Mouse (Mus musculus) cerebellum, adult 9-11 months (tissue): ENCODE data around the gene Tmed1.
"Not testable (repeated sequence)": the region's sequence is repeated elsewhere in the genome, so short reads cannot be mapped to it uniquely, and the experiment has no call there.

Source experiments
- DNase-seq: peaks from one replicate; pipeline ENCODE4 v3.0.0; 2022

Gene Tmed1

GRCm38 (mm10) chr9:21509772-21510688, at the start of gene Tmed1:
Gene Tmed1, minus strand, starts transcription at chr9:21510252.
- DNase-seq: peak; percentile 96

DNA sequence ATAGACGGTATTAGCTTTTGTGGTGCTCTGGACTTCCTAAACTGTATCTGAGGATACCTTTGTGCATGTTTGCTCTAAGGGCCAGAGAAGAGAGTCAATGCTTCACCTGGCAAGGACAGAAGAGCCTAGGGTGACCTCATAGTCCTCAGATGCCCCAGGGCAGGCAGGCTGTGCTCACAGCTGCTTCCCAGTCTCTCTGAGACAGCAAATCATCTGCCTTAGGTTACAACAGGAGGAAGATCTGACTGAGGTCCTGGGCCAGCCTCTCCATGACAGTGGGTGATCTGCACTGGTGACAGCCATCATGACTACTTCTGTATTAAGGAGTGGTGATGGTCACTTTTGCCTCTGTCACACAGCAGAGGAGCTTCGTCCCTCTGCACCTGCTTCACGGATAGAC, 49.1 kb upstream of the Tmed1 start:
- DNase-seq: no peak

DNA sequence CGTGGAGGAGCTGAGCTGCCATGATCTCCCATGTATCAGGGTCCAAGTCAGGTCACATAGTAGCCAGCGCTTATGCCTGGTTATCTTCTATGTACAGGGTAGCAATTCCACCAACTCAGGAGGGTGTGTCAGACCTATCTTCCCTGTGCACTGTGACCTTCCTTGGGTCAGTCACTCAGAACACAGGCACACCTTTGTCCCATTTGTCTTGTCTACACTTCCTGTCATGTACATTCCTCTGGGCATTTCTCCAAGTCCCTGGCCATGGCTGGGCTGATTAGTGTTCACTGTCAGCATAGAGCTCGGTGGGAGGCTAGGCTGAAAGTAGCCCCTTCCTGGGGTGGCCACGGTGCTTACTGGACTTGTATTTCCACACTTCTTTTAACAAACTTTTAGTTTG, 48.3 kb upstream of the Tmed1 start:
- no peak for DNase-seq

- DNase-seq: no peak
These were observed 47.5 kb upstream of the Tmed1 start for GRCm38 (mm10) chr9:21557556-21557955.

- no peak for DNase-seq
These were observed 46.9 kb upstream of the Tmed1 start for GRCm38 (mm10) chr9:21556996-21557395.

GRCm38 (mm10) chr9:21555198-21555742, 45.2 kb upstream of the Tmed1 start:
- DNase-seq: no peak

GRCm38 (mm10) chr9:21553607-21554273, 43.7 kb upstream of the Tmed1 start:
- DNase-seq: no peak

GRCm38 (mm10) chr9:21551049-21551448, 41.0 kb upstream of the Tmed1 start:
- no peak for DNase-seq

DNA sequence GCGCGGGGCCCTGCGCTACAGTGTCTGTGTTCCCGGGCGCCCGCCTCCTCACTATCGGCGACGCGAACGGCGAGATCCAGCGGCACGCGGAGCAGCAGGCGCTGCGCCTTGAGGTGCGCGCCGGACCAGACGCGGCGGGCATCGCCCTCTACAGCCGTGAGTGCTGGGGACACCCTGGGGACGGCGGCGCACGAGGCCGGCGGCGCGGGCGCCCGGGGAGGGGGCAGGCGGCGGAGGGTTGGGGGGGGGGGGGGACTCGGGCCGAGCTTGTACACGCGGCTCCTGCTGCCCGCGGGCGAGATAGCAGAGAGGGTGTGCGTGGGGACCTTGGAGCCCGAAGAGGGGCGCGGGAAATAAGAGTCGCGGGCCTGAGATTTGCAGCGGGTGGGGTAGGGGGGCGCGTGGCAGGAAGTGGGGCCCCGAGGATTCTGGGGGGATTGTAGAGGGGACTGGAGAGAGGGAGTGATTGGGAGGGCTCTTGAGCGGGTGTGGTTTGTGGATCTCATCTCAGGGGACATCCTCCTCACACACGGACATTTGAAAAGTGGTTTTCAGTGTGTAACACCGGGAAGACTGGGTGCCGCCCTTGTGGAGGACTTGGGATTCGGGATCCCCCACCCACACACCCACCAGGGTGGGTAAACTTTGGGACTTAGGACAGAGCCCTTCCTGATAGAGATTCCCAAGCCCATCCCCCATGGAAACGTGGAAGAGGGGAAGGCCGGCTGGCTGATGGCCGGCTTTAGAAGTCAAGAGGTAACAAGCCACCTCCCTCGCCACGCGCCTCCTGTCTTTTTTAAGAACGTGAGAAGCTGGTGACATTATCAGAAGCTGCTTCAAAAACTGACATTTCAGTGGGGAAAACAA, 37.3 kb upstream of the Tmed1 start:
- peak; percentile 80 for DNase-seq

- DNase-seq: no peak
These were observed 36.7 kb upstream of the Tmed1 start, which contains the start of gene Carm1 for GRCm38 (mm10) chr9:21546789-21547074. Gene Carm1, plus strand, starts transcription at chr9:21546894.

GRCm38 (mm10) chr9:21545916-21546788, 36.1 kb upstream of the Tmed1 start:
- peak; percentile 99 for DNase-seq

- DNase-seq: no peak
These were observed 35.4 kb upstream of the Tmed1 start for GRCm38 (mm10) chr9:21545351-21545915.

GRCm38 (mm10) chr9:21542001-21542400, 31.9 kb upstream of the Tmed1 start:
- not testable (repeated sequence) for DNase-seq

GRCm38 (mm10) chr9:21539981-21540753, 30.1 kb upstream of the Tmed1 start:
- DNase-seq: no peak

GRCm38 (mm10) chr9:21537009-21537408, 27.0 kb upstream of the Tmed1 start:
- no peak for DNase-seq

DNA sequence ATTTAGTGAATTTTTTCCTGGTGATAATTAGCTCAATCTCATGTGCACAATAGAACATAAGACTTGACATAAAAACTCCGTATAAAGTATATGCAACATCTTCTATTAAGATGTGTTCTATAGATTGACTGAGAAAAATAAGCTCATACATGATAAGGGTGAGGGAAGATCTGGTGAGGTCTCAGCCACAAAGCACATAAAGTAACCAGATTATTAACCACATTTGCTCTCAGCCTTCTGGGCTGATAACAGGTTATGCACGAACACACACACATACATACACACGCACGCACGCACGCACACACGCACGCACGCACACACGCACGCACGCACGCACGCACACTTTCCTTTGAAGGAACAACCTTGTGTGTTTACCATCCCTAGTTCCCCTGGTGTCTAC, 26.4 kb upstream of the Tmed1 start:
- no peak for DNase-seq

DNA sequence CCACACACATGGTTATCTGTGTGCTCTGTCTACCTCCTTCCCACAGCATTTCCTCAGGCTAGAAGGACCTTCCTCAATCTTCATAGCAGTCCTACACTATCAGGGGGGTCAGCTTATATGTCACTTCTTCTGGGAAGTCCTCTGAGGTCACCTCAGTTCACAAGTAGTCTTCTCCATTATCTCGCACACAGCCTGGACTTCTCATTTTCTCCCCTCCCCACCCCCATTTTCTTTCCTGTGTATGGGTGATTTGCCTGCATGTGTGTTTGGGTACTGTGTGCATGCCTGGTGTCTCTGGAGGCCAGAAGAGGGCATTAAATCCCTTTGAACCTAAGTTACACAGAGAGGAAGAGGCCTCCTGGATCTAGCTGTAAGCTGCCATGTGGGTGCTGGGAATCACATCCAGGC, 17.9 kb upstream of the Tmed1 start:
- no peak for DNase-seq

DNA sequence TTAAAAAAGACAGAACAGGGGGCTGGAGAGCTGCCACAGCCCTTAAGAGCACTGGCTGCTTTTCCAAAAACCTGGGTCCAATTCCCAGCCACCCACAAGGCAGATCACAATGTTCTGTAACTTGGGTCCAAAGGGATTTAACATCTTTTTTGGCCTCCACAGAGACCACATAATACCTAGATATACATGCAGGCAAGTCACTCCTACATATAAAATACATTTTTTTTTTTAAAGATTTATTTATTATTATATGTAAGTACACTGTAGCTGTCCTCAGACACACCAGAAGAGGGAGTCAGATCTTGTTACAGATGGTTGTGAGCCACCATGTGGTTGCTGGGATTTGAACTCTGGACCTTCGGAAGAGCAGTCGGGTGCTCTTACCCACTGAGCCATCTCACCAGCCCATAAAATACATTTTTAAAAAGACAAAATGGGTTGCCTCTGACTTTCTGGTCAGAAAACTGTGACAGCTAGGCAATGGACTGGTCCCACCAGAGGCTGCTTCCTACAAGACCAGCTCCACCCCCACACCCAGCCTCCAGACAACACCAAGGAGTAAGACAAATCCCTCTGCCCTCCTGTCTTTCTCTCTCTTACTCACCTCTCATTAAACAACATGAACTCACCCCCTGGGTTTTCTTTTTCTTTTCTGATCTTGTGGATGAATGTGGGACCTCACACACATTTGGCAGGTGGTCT, 17.2 kb upstream of the Tmed1 start:
- DNase-seq: no peak

- no peak for DNase-seq
These were observed 16.5 kb upstream of the Tmed1 start for GRCm38 (mm10) chr9:21526634-21526944.

DNA sequence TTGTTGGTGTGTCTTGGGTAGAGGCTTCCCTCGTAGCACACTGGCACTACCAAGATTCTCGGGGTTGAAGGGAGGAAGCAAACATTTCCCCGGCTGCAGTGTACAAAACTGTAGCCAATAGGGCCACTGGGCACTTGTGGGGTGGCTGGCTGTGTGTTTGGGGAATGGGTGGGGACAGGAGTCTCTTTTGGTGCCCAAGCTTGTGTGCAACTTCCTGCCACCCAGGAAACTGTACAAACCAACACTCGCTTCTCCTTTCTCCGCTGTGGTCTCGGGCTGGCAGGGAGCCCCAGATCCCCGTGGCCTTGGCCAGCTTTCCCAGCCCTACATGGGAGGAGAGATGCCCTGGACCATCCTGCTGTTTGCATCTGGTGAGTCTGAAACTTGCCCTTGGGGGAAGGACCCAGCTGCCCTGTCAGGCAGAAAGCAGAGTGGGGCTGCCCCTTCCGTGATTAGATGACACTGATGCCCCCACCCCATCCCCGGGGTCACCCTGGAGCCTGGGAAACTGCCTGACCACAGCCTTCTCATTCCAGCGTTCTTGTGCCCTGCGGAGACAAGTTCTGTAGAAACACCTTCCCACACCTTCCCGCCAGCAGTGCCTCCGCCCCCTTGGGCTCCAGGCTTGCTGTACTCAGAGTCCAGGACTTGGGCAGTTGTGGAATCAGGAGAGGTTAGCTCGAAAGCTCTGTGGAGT, 16.0 kb upstream of the Tmed1 start, which contains the start of gene AB124611:
AB124611 (plus strand) TSS at position 240 of the 697 bp plus-strand sequence.
- no peak for DNase-seq
